Mouse (Mus musculus): ENCODE data around the gene Fzd1. TPM values are rescaled to one million over a fixed set of nuclear protein-coding genes. Genes with fewer than 3 reads are reported as not detected.

Gene Fzd1
- polyA plus RNA-seq, 1 experiment from 2014 or later, result 35.0 TPM

DNA sequence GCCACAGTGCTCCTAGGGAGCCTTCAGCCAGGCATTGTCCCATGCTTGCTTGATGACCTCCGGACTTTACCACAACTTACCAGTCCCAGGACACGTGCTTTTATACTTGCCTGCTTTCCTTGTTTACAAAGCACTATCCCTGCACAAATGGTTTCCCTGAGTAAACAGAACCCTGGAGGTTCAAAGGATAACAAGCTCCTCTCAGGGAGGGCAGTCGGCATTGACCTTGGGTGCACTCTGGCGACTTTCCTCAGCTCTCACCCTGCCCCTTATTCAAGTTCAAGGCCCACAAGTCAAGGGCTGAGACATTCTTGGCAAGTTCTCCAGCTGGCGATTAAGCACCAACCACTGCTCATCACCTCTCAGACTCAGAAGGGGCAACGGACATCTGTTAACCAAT lies 20.8 kb downstream of the Fzd1 start:
- no peak for ATAC-seq (ENCODE audit: low FRiP score)
- 37% methylated on average over 6 of the region's 6 CpGs for WGBS
- Histone ChIP-seq H3K4me1 (peaks cover 17% of the 10 kb centered on the region), H3K27ac (no peak overlapping the region), H3K27me3 (peaks cover 5% of the 10 kb centered on the region; the same call in 1 of the 2 replicates), H3K4me3 (no peak overlapping the region), H3K9ac (no peak overlapping the region), H3K36me3 (no peaks in the 10 kb centered on the region), H3K4me2 (replicated peaks) (no peak overlapping the region), H3K9me3 (replicated peaks) (no peaks in the 10 kb centered on the region)

GRCm38 (mm10) chr5:4735461-4735860 lies 22.4 kb downstream of the Fzd1 start:
- H3K27ac ChIP-seq, result no peak overlapping the region
- H3K27me3 ChIP-seq, result peaks cover 5% of the 10 kb centered on the region; the same call in 1 of the 2 replicates
- H3K9ac ChIP-seq, result no peak overlapping the region
- no peaks in the 10 kb centered on the region for H3K36me3 ChIP-seq
- H3K4me1 ChIP-seq, result peaks cover 19% of the 10 kb centered on the region
- H3K9me3 ChIP-seq (replicated peaks), result no peaks in the 10 kb centered on the region
- no peak overlapping the region for H3K4me2 ChIP-seq (replicated peaks)
- WGBS, result 72% methylated on average over 7 of the region's 7 CpGs
- no peak overlapping the region for H3K4me3 ChIP-seq
- no peak for ATAC-seq (ENCODE audit: low FRiP score)

GRCm38 (mm10) chr5:4733239-4733638 lies 24.6 kb downstream of the Fzd1 start:
- peaks cover 5% of the 10 kb centered on the region; the same call in 1 of the 2 replicates for H3K27me3 ChIP-seq
- WGBS, result 61% methylated on average over 4 of the region's 4 CpGs

DNA sequence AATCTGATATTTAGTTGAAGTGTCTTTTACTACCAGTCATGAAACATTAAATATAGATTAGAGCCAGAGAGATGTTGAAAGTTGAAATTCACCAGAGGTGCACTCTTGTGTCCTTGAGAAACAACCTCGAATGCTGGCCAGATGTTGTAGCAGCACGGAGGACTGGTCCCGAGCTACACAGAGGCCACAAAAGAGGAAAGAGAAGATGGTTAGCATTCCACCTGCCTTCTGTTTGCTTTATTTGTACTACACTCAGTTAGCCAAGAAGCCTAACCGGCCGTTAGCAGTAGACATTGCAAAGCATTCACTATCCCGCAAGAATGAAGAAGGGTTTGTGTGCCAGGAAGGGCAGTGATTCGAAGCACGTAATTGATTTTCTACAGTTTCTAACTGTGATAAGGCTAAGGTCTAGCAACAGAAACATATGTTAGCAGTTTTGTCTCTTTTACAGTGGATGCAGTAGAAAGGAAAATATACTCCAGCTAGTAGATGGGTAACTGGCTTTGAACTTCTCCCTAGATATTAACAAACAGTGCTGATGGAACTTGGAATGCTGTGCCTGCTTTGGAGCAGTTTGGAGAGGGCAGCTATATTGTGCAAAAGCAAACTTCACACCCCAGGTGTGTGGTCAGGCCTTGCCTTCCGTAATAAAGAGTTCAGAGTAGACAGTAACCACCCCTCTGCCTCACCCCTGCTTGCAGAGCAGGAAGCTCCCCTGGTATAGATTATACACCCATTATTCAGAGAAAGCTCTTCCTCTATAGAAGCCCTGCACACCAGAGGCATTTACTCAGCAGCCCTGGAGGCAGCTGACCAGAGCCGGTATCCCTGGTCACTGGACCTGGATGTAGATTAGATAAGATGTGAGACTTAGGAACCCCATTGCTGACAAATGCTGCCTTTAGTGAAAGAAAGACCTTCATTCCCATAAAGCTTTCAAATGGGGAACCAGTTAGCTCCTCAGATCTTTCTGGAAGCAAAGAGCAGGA lies 25.3 kb downstream of the Fzd1 start:
- H3K27ac ChIP-seq, result peak overlapping the region; percentile 13; the same call in 1 of the 2 replicates
- no peaks in the 10 kb centered on the region for H3K9me3 ChIP-seq (replicated peaks)
- no peak overlapping the region for H3K4me2 ChIP-seq (replicated peaks)
- H3K4me3 ChIP-seq, result no peak overlapping the region
- peaks cover 5% of the 10 kb centered on the region; the same call in 1 of the 2 replicates for H3K27me3 ChIP-seq
- H3K9ac ChIP-seq, result no peak overlapping the region
- WGBS, result 35% methylated on average over 10 of the region's 10 CpGs
- no peaks in the 10 kb centered on the region for H3K36me3 ChIP-seq
- peaks cover 19% of the 10 kb centered on the region for H3K4me1 ChIP-seq
- peak; percentile 64 for ATAC-seq (ENCODE audit: low FRiP score)

More at GRCm38 (mm10) chr5:4733239-4733638, 24.6 kb downstream of the Fzd1 start:
- no peak overlapping the region for H3K27ac ChIP-seq
- no peak for ATAC-seq (ENCODE audit: low FRiP score)
- peaks cover 19% of the 10 kb centered on the region for H3K4me1 ChIP-seq
- H3K36me3 ChIP-seq, result no peaks in the 10 kb centered on the region
- no peaks in the 10 kb centered on the region for H3K9me3 ChIP-seq (replicated peaks)
- no peak overlapping the region for H3K4me2 ChIP-seq (replicated peaks)
- no peak overlapping the region for H3K9ac ChIP-seq
- no peak overlapping the region for H3K4me3 ChIP-seq

- Histone ChIP-seq H3K27me3 (peaks cover 5% of the 10 kb centered on the region; the same call in 1 of the 2 replicates), H3K9ac (no peak overlapping the region), H3K4me3 (no peak overlapping the region), H3K9me3 (replicated peaks) (no peaks in the 10 kb centered on the region), H3K4me2 (replicated peaks) (no peak overlapping the region), H3K36me3 (no peaks in the 10 kb centered on the region), H3K27ac (no peak overlapping the region), H3K4me1 (peaks cover 19% of the 10 kb centered on the region)
- peak; percentile 95 for ATAC-seq (ENCODE audit: low FRiP score)
- 30% methylated on average over 5 of the region's 5 CpGs for WGBS
Measured at GRCm38 (mm10) chr5:4731743-4732215, 26.1 kb downstream of the Fzd1 start.

DNA sequence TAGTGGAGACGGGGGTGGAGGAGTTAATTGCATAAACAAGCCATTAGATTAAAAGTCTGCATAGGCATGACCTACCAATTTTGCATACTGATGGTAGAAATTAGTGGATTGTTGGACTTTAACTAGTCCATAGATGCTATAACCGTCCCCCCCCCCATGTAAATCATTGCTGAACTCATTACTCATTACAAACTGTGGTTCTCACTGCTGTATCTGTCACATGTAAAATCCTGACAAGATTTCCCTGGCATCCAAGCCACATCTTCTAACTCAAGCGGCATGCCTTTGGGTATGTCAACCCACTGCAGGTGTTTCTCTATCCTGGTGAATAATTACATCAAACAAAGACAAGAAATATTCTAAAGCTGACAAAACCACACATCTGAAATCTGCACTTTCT lies 26.8 kb downstream of the Fzd1 start:
- Histone ChIP-seq H3K27me3 (peaks cover 5% of the 10 kb centered on the region; the same call in 1 of the 2 replicates), H3K4me3 (no peak overlapping the region), H3K4me2 (replicated peaks) (no peak overlapping the region), H3K36me3 (no peaks in the 10 kb centered on the region), H3K27ac (no peak overlapping the region), H3K4me1 (peaks cover 19% of the 10 kb centered on the region), H3K9ac (no peak overlapping the region), H3K9me3 (replicated peaks) (no peaks in the 10 kb centered on the region)
- 85% methylated on average over 3 of the region's 3 CpGs for WGBS
- ATAC-seq (ENCODE audit: low FRiP score), result no peak

Small RNA genes lying within 50 kb of the gene (microRNA-seq; reads per million reads assigned to microRNA genes)
- gene Gm44483, result not detected
